Mouse (Mus musculus) G1E (cell line): ENCODE results near the gene Dhx16. TPM values are rescaled to one million over a fixed set of nuclear protein-coding genes. Genes with fewer than 3 reads are reported as not detected.

ENCODE experiments used
- ATAC-seq: 2 replicates; pipeline ENCODE4 v1.8.0; 2016; ENCODE audit warnings: mild to moderate bottlenecking; ENCODE audit not compliant: insufficient number of reproducible peaks, poor library complexity, low FRiP score, severe bottlenecking; ENCODE audit errors: extremely low read depth
- DNase-seq: peaks from one replicate; pipeline ENCODE4 v3.0.0; 2012; ENCODE audit warnings: low spot score
- H3K27me3 ChIP-seq: 2 replicates; pipeline ENCODE4 v1.6.1; 2012; ENCODE audit warnings: mild to moderate bottlenecking, low read length, inconsistent platforms; ENCODE audit not compliant: insufficient read depth
- H3K36me3 ChIP-seq: replicated peaks from 2 replicates; pipeline ENCODE3; 2012; ENCODE audit warnings: mild to moderate bottlenecking, inconsistent platforms
- H3K4me1 ChIP-seq: 2 replicates; pipeline ENCODE4 v1.6.1; 2012; ENCODE audit warnings: low read depth, low read length, inconsistent platforms, mixed read lengths; ENCODE audit not compliant: insufficient read depth
- H3K4me3 ChIP-seq: 2 replicates; pipeline ENCODE4 v1.5.1; 2012; ENCODE audit warnings: low read depth, mild to moderate bottlenecking, inconsistent platforms, low read length, moderate library complexity, mixed read lengths
- H3K9me3 ChIP-seq: replicated peaks from 2 replicates; pipeline ENCODE4 v1.6.1; 2012; ENCODE audit warnings: inconsistent platforms
- CTCF ChIP-seq: IDR thresholded peaks from 2 replicates; pipeline ENCODE4 v1.5.1; 2012; ENCODE audit warnings: low read depth, low read length, inconsistent platforms, mixed read lengths
- GATA1 ChIP-seq: IDR thresholded peaks from 2 replicates; pipeline ENCODE4 v1.6.1; 2012; ENCODE audit warnings: borderline replicate concordance, low read length, inconsistent platforms, mixed read lengths
- GATA2 ChIP-seq: IDR thresholded peaks from 2 replicates; pipeline ENCODE4 v1.6.1; 2012; ENCODE audit warnings: low read depth, low read length, inconsistent platforms, borderline replicate concordance
- POLR2AphosphoS5 ChIP-seq: IDR thresholded peaks from 2 replicates; pipeline ENCODE4 v1.6.1; 2012; ENCODE audit warnings: low read depth, low read length, inconsistent platforms; ENCODE audit not compliant: insufficient replicate concordance
- TAL1 ChIP-seq: conservative IDR thresholded peaks from 2 replicates; pipeline ENCODE4 v1.6.1; 2012; ENCODE audit warnings: low read depth, low read length, inconsistent platforms, mixed read lengths
- polyA plus RNA-seq: library from polyadenylated mRNA; stranded (reverse); fragments of >175 nt; gene quantifications from 2 replicates; pipeline ENCODE4 v1.2.3, GENCODE M21; 2012
- total RNA-seq, 2 experiments: library from RNA; stranded (forward) in 1 of 2; stranded (reverse) in 1 of 2; fragments of 200-1000 nt in 1 of 2; fragments of >200 nt in 1 of 2; fragmentation: Nextera tagmentation in 1 of 2; gene quantifications; 2 replicates each; pipeline ENCODE4 v1.2.3; 2014 to 2017

The Dhx16 gene
- total and polyA plus RNA-seq, 3 experiments = 56.3 to 81.1 (median 73.6) TPM

DNA sequence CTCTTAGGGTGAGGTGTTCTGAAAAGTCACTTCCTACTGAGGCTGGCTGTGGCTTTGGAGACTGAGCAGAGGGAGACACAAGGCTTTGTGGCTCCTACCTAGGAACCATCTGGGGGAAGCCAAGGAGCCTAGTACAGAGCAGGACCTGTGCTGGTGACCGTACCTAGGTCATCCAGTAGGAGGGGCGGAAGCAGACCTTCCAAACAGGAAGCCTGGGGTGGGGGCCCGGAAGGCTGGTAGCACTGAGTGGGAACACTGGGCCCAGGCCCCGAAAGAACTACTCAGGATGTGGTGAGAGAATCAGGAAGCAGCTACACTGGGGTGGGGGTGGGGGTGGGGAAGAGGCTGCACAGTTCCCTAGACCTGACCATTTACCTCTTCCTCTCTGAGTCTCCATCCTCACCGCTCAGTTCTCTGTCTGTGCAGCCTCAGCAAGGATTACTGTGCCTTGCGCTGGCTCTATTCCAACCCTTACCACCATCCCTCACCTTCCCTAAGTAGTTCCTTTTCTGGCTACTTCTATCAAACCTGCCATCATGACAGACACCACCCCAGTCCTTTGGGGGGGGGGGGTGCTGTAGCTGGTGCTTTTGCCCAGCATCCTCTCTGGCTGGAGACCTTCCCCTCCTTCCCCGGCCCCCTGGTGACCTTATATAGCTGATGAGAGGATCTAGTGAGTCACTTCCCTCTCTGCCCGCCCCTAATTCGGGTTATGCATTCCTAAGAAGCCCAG is 9.3 kb upstream of the Dhx16 start:
- peak overlapping the region; percentile 74 for H3K4me3 ChIP-seq
- H3K36me3 ChIP-seq = peaks cover 38% of the 10 kb centered on the region
- DNase-seq (peak; percentile 73), ATAC-seq (peak; percentile 35)
- peaks cover 4% of the 10 kb centered on the region; the same call in 1 of the 2 replicates for H3K9me3 ChIP-seq
- peaks cover 94% of the 10 kb centered on the region for H3K4me1 ChIP-seq
- TF ChIP-seq GATA2 (no peak), TAL1 (no peak), POLR2AphosphoS5 (no peak), GATA1 (no peak), CTCF (no peak)
- peaks cover 17% of the 10 kb centered on the region; the same call in 1 of the 2 replicates for H3K27me3 ChIP-seq

DNA sequence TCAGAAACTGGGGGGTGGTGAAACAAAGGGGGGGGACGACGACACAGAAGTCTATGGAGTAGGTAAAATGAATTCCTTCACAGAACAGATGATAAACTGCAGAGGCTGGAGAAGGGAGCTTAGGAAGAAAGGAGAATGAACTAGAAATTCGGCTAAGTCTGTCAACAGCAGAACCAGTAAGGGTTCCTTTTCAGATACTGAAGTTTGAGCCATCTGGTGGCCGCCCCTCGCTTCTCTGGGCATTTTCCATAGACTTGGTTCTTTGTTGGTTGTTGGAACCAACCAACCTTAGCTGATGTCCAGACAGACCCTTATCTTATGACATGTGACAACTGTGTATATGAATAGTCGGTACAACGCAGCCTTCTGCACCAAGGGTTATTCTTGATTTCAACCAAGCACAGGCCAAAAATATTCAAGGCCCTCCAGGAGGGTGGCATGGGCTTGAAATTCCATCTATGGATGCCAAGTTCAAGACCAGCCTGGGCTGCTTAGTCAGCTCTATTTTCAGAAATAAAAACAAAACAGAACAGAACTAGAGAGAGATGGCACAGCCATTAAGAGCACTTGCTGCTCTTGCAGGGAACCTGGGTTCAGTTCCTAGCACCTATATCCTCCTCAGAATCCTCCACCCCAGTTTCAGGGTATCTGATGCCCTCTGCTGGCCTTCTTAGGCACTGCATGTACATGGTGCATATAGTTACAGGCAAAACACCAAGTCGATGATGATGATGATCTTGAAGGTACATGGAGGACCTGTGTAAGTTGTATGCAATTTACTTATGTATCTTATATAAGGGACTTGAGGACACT is 8.5 kb upstream of the Dhx16 start:
- ATAC-seq = no peak
- peak overlapping the region; percentile 74; the same call in 1 of the 2 replicates for H3K4me3 ChIP-seq
- H3K9me3 ChIP-seq = peaks cover 4% of the 10 kb centered on the region; the same call in 1 of the 2 replicates
- peaks cover 13% of the 10 kb centered on the region; the same call in 1 of the 2 replicates for H3K27me3 ChIP-seq
- H3K36me3 ChIP-seq = peaks cover 43% of the 10 kb centered on the region
- no peak for TF ChIP-seq GATA1
- TF ChIP-seq TAL1 = no peak
- peak; percentile 44; the same call in 1 of the 2 replicates for TF ChIP-seq CTCF
- no peak for TF ChIP-seq GATA2
- TF ChIP-seq POLR2AphosphoS5 = no peak
- peaks cover 89% of the 10 kb centered on the region for H3K4me1 ChIP-seq
- no peak for DNase-seq

- ATAC-seq = peak; percentile 23
- H3K27me3 ChIP-seq = no peaks in the 10 kb centered on the region
- H3K4me3 ChIP-seq = peak overlapping the region; percentile 44; the same call in 1 of the 2 replicates
- H3K4me1 ChIP-seq = peaks cover 61% of the 10 kb centered on the region
- H3K36me3 ChIP-seq = peaks cover 47% of the 10 kb centered on the region
- peaks cover 4% of the 10 kb centered on the region; the same call in 1 of the 2 replicates for H3K9me3 ChIP-seq
- peak; percentile 64 for DNase-seq
- TF ChIP-seq GATA1 (no peak), GATA2 (no peak), CTCF (peak; percentile 83), POLR2AphosphoS5 (no peak), TAL1 (peak; percentile 38)
These were observed 5.7 kb upstream of the Dhx16 start for GRCm38 (mm10) chr17:35873774-35874519.

DNA sequence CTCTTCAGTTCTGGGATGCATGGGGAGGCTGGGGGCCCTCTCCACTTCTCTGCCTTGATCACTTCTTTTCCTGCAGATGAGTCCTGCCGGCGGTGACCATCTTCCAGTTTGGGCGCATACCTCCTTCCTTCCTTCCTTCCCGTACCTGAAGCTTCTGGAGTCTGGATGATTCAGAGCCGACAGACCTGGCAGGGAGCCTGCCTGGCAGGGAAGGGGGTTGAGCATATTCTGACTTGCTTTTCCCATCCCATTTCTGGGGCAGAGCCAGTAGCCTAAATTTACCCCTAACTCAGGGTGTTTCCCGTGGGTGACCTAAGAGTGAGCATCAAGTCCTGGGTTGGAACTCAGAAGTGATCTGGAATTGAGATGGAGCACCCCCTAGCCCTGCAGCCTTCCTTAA is 4.9 kb upstream of the Dhx16 start:
- TF ChIP-seq CTCF (no peak), GATA2 (no peak), TAL1 (no peak), POLR2AphosphoS5 (no peak), GATA1 (no peak)
- Histone ChIP-seq H3K27me3 (no peaks in the 10 kb centered on the region), H3K4me1 (peaks cover 56% of the 10 kb centered on the region), H3K9me3 (peaks cover 4% of the 10 kb centered on the region; the same call in 1 of the 2 replicates), H3K4me3 (no peak overlapping the region), H3K36me3 (peaks cover 47% of the 10 kb centered on the region)
- DNase-seq (no peak), ATAC-seq (no peak)

GRCm38 (mm10) chr17:35882924-35883323 is 3.3 kb downstream of the Dhx16 start:
- Histone ChIP-seq H3K27me3 (no peaks in the 10 kb centered on the region), H3K9me3 (no peaks in the 10 kb centered on the region), H3K4me3 (no peak overlapping the region), H3K4me1 (peaks cover 22% of the 10 kb centered on the region), H3K36me3 (peaks cover 72% of the 10 kb centered on the region)
- TF ChIP-seq GATA2 (no peak), CTCF (no peak), TAL1 (no peak), GATA1 (no peak), POLR2AphosphoS5 (no peak)
- no peak for ATAC-seq
- no peak for DNase-seq
